Mouse (Mus musculus) midbrain, embryonic 10.5 days (tissue): ENCODE results near the gene Gm20388. TPM values are rescaled to one million over a fixed set of nuclear protein-coding genes. Genes with fewer than 3 reads are reported as not detected.

Experiments
- DNase-seq: peaks from one replicate; pipeline ENCODE4 v3.0.0-alpha.2; 2017; ENCODE audit warnings: low spot score
- H3K27ac ChIP-seq: fragments of 300-500 bp; sonication (generic); replicated peaks from 2 replicates; pipeline ENCODE4 v1.5.1; 2016; ENCODE audit warnings: mild to moderate bottlenecking
- H3K27me3 ChIP-seq: fragments of 300-500 bp; sonication (generic); 2 replicates; pipeline ENCODE4 v1.6.1; 2016; ENCODE audit warnings: low read depth, mild to moderate bottlenecking; ENCODE audit not compliant: poor library complexity, severe bottlenecking
- H3K36me3 ChIP-seq: fragments of 300-500 bp; sonication (generic); 2 replicates; pipeline ENCODE4 v1.6.1; 2016; ENCODE audit warnings: mild to moderate bottlenecking, moderate library complexity
- H3K4me1 ChIP-seq: fragments of 300-500 bp; sonication (generic); 2 replicates; pipeline ENCODE4 v1.6.1; 2016
- H3K4me3 ChIP-seq: fragments of 300-500 bp; sonication (generic); 2 replicates; pipeline ENCODE4 v1.5.1; 2016; ENCODE audit warnings: mild to moderate bottlenecking, moderate library complexity
- H3K9me3 ChIP-seq: fragments of 300-500 bp; sonication (generic); replicated peaks from 2 replicates; pipeline ENCODE4 v1.6.1; 2016; ENCODE audit warnings: mild to moderate bottlenecking
- WGBS: fragments of 180-500 bp; shearing (Covaris S2); methylation state at CpG from one replicate; pipeline ENCODE4 v1.1.7; 2016; 5-methylcytosine and 5-hydroxymethylcytosine counted together
- polyA plus RNA-seq: library from polyadenylated mRNA; unstranded; fragments of >200 nt; fragmentation: Nextera tagmentation; extraction: Ambion mirVana; gene quantifications from 2 replicates; pipeline ENCODE4 v1.2.1, GENCODE M21; 2016

Gene Gm20388
- polyA plus RNA-seq, 1 experiment from 2014 or later = 7.1 TPM

DNA sequence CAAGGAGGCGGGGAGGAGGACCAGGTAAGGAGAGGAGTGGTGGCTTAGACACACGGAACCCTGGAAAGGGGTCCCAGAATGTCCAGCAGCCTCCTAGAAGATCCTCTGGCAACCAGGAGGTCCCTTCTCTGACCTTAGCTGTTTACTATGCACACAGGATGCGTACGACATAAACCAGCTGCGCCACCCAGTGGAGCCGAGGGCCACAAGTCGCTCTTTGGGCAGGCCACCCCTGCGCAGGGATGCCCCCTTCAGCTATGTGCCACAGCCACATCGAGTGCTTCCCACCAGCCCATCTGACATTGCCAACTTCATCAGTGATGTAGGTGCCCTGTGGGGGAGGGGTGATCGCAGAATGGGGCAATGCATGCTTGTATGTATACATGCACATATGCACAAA, 2954.8 kb downstream of the Gm20388 start:
- Histone ChIP-seq H3K4me1 (peaks cover 17% of the 10 kb centered on the region), H3K36me3 (no peaks in the 10 kb centered on the region), H3K27me3 (peaks cover 17% of the 10 kb centered on the region), H3K9me3 (peaks cover 23% of the 10 kb centered on the region), H3K27ac (no peak overlapping the region), H3K4me3 (peak overlapping the region; percentile 43)
- 58% methylated on average over 10 of the region's 10 CpGs for WGBS
- DNase-seq = peak; percentile 36

GRCm38 (mm10) chr8:122866231-122866630, 2955.6 kb downstream of the Gm20388 start:
- H3K4me1 ChIP-seq = peaks cover 20% of the 10 kb centered on the region
- H3K4me3 ChIP-seq = no peak overlapping the region
- H3K27me3 ChIP-seq = peaks cover 18% of the 10 kb centered on the region
- no peaks in the 10 kb centered on the region for H3K36me3 ChIP-seq
- DNase-seq = no peak
- H3K27ac ChIP-seq = no peak overlapping the region
- peaks cover 23% of the 10 kb centered on the region for H3K9me3 ChIP-seq
- 82% methylated on average over 8 of the region's 8 CpGs for WGBS

DNA sequence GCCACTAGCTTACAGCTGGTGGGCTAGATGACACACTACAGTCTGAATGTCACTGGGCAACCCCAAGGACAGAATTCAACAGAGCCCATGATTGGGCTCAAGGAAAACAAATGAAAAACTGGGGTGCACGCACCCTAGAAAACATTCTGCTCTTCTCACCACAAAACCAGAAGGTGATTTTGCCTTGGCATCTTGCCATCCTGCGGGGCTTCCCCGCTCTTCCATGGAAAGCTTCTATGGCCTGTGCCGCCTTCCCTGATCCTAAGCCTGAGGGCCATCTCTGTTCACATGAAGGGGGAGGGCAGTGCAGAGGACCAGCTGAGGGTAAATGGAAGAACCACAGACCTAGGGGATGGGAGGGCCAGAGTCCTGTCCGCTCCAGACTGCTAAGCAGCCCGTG, 2957.3 kb downstream of the Gm20388 start:
- Histone ChIP-seq H3K4me3 (no peak overlapping the region), H3K9me3 (peaks cover 23% of the 10 kb centered on the region)
- WGBS = 86% methylated on average over 6 of the region's 6 CpGs

GRCm38 (mm10) chr8:122870377-122870863, 2959.8 kb downstream of the Gm20388 start:
- H3K9me3 ChIP-seq = peaks cover 8% of the 10 kb centered on the region
- WGBS = 13% methylated on average over 31 of the region's 31 CpGs
- peak overlapping the region; percentile 39 for H3K4me3 ChIP-seq
- no peaks in the 10 kb centered on the region for H3K36me3 ChIP-seq
- H3K27ac ChIP-seq = peak overlapping the region; percentile 14; the same call in 1 of the 2 replicates
- H3K4me1 ChIP-seq = peaks cover 9% of the 10 kb centered on the region
- DNase-seq = peak; percentile 38
- peaks cover 17% of the 10 kb centered on the region for H3K27me3 ChIP-seq

More for the DNA sequence above, 2957.3 kb downstream of the Gm20388 start:
- peaks cover 20% of the 10 kb centered on the region for H3K4me1 ChIP-seq
- no peak for DNase-seq
- no peaks in the 10 kb centered on the region for H3K36me3 ChIP-seq
- peaks cover 18% of the 10 kb centered on the region for H3K27me3 ChIP-seq
- H3K27ac ChIP-seq = no peak overlapping the region

- WGBS = 58% methylated on average over 9 of the region's 9 CpGs
- Histone ChIP-seq H3K27ac (no peak overlapping the region), H3K36me3 (no peaks in the 10 kb centered on the region), H3K27me3 (peaks cover 14% of the 10 kb centered on the region), H3K4me1 (peaks cover 9% of the 10 kb centered on the region), H3K4me3 (no peak overlapping the region), H3K9me3 (no peaks in the 10 kb centered on the region)
- DNase-seq = no peak
Measured at GRCm38 (mm10) chr8:122871663-122872062, 2961.0 kb downstream of the Gm20388 start.

GRCm38 (mm10) chr8:122873171-122873570, 2962.5 kb downstream of the Gm20388 start:
- Histone ChIP-seq H3K27ac (no peak overlapping the region), H3K4me3 (no peak overlapping the region), H3K36me3 (no peaks in the 10 kb centered on the region), H3K27me3 (peaks cover 14% of the 10 kb centered on the region), H3K9me3 (no peaks in the 10 kb centered on the region), H3K4me1 (peaks cover 9% of the 10 kb centered on the region)
- no peak for DNase-seq
- WGBS = 63% methylated on average over 6 of the region's 6 CpGs

GRCm38 (mm10) chr8:122875186-122875585, 2964.5 kb downstream of the Gm20388 start:
- peaks cover 4% of the 10 kb centered on the region for H3K27me3 ChIP-seq
- no peak overlapping the region for H3K27ac ChIP-seq
- DNase-seq = no peak
- no peaks in the 10 kb centered on the region for H3K36me3 ChIP-seq
- H3K4me3 ChIP-seq = no peak overlapping the region
- H3K9me3 ChIP-seq = no peaks in the 10 kb centered on the region
- peaks cover 12% of the 10 kb centered on the region for H3K4me1 ChIP-seq
- WGBS = 73% methylated on average over 5 of the region's 5 CpGs

- Histone ChIP-seq H3K36me3 (peaks cover 20% of the 10 kb centered on the region), H3K27ac (no peak overlapping the region), H3K27me3 (no peaks in the 10 kb centered on the region), H3K4me3 (no peak overlapping the region), H3K9me3 (no peaks in the 10 kb centered on the region), H3K4me1 (peaks cover 12% of the 10 kb centered on the region)
- 91% methylated on average over 3 of the region's 3 CpGs for WGBS
- DNase-seq = no peak
Measured at GRCm38 (mm10) chr8:122878231-122878630, 2967.6 kb downstream of the Gm20388 start.

DNA sequence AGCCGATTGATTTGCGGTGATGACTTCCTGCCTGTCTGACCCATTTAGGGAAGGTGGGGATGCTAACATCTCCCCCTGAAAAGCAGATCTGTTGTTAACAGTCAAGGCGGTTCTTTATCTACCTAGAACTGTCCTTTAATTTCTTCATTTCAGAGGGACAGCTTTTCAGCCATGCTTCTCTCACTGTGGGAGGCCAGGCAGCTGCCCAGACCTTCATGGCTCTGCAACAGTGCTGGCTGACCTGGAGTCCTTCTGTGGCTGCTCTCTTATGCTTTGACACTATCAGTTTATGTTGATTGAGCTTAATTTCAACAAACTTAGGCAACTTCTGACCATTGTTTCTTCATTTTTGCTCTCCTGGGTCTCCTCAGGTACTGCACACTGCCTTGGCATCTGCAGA, 2969.7 kb downstream of the Gm20388 start:
- no peaks in the 10 kb centered on the region for H3K27me3 ChIP-seq
- H3K27ac ChIP-seq = no peak overlapping the region
- no peak for DNase-seq
- no peaks in the 10 kb centered on the region for H3K9me3 ChIP-seq
- 61% methylated on average over 3 of the region's 3 CpGs for WGBS
- peaks cover 41% of the 10 kb centered on the region for H3K36me3 ChIP-seq
- peaks cover 12% of the 10 kb centered on the region for H3K4me1 ChIP-seq
- no peak overlapping the region for H3K4me3 ChIP-seq

- Histone ChIP-seq H3K36me3 (peaks cover 75% of the 10 kb centered on the region), H3K27me3 (no peaks in the 10 kb centered on the region), H3K27ac (no peak overlapping the region), H3K4me1 (peaks cover 12% of the 10 kb centered on the region), H3K4me3 (no peak overlapping the region), H3K9me3 (no peaks in the 10 kb centered on the region)
- no peak for DNase-seq
- 90% methylated on average over 10 of the region's 10 CpGs for WGBS
Measured at GRCm38 (mm10) chr8:122883671-122884070, 2973.0 kb downstream of the Gm20388 start.

GRCm38 (mm10) chr8:122891440-122891839, 2980.8 kb downstream of the Gm20388 start:
- H3K4me1 ChIP-seq = no peaks in the 10 kb centered on the region
- no peak overlapping the region for H3K27ac ChIP-seq
- DNase-seq = no peak
- H3K36me3 ChIP-seq = peaks cover 100% of the 10 kb centered on the region
- H3K4me3 ChIP-seq = no peak overlapping the region
- no peaks in the 10 kb centered on the region for H3K9me3 ChIP-seq
- 88% methylated on average over 12 of the region's 12 CpGs for WGBS
- no peaks in the 10 kb centered on the region for H3K27me3 ChIP-seq

- no peak for DNase-seq
- peaks cover 100% of the 10 kb centered on the region for H3K36me3 ChIP-seq
- H3K27me3 ChIP-seq = no peaks in the 10 kb centered on the region
- no peak overlapping the region for H3K4me3 ChIP-seq
- no peaks in the 10 kb centered on the region for H3K9me3 ChIP-seq
- WGBS = 92% methylated on average over 12 of the region's 12 CpGs
- no peaks in the 10 kb centered on the region for H3K4me1 ChIP-seq
- H3K27ac ChIP-seq = no peak overlapping the region
Measured at GRCm38 (mm10) chr8:122893451-122893850, 2982.8 kb downstream of the Gm20388 start.

GRCm38 (mm10) chr8:122896317-122896716, 2985.7 kb downstream of the Gm20388 start:
- H3K4me3 ChIP-seq = no peak overlapping the region
- 93% methylated on average over 11 of the region's 11 CpGs for WGBS
- DNase-seq = no peak
- H3K27me3 ChIP-seq = no peaks in the 10 kb centered on the region
- H3K9me3 ChIP-seq = no peaks in the 10 kb centered on the region
- peaks cover 97% of the 10 kb centered on the region for H3K36me3 ChIP-seq
- H3K4me1 ChIP-seq = no peaks in the 10 kb centered on the region
- no peak overlapping the region for H3K27ac ChIP-seq

- H3K4me1 ChIP-seq = peaks cover 1% of the 10 kb centered on the region
- no peak overlapping the region for H3K4me3 ChIP-seq
- DNase-seq = no peak
- no peak overlapping the region for H3K27ac ChIP-seq
- H3K27me3 ChIP-seq = no peaks in the 10 kb centered on the region
- peaks cover 88% of the 10 kb centered on the region for H3K36me3 ChIP-seq
- 94% methylated on average over 8 of the region's 8 CpGs for WGBS
- no peaks in the 10 kb centered on the region for H3K9me3 ChIP-seq
Measured at GRCm38 (mm10) chr8:122897200-122897599, 2986.6 kb downstream of the Gm20388 start.
